Mouse (Mus musculus): ENCODE measurements around the gene Map7d2. TPM values are rescaled to one million over a fixed set of nuclear protein-coding genes. Genes with fewer than 3 reads are reported as not detected.

Gene Map7d2
- polyA plus RNA-seq, 1 experiment from 2014 or later, result 6.6 TPM

DNA sequence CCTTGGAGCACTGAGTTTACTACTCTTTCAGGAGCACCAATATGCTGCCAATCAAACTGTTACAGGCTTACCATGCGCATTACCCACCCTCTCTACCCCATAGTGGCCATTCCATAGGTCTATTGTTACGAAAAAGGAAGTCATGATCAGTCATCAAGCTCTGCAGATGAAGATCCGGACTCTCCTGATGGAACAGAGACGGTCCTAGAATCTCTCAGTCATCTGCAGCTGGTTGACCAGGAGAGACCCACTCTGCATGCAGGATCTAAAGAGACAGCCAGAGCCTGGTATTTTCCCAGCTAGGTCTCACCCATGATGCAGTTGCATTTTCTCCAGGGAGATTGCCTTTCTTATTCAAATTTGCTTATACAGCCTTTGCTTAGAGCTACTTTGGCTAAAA, 108.3 kb downstream of the Map7d2 start:
- 76% methylated on average over 4 of the region's 4 CpGs for WGBS
- H3K4me3 ChIP-seq (ENCODE audit: low read depth, low read length), result no peak overlapping the region
- H3K27me3 ChIP-seq (ENCODE audit: control insufficient read depth, insufficient read depth, low read length), result no peaks in the 10 kb centered on the region
- no peaks in the 10 kb centered on the region for H3K4me1 ChIP-seq (ENCODE audit: control insufficient read depth, insufficient read depth, low read length)
- no peaks in the 10 kb centered on the region for H3K9me3 ChIP-seq (replicated peaks; ENCODE audit: control insufficient read depth, low read length)
- H3K27ac ChIP-seq (replicated peaks; ENCODE audit: low read depth, low read length), result no peak overlapping the region
- DNase-seq (ENCODE audit: low spot score), result no peak
- H3K4me2 ChIP-seq (ENCODE audit: low read depth, low read length), result no peak overlapping the region
- no peak overlapping the region for H3K9ac ChIP-seq (replicated peaks; ENCODE audit: low read length)
- no peak for ATAC-seq (replicated peaks; ENCODE audit: insufficient number of reproducible peaks, low FRiP score, low TSS enrichment, low read depth)
- H3K36me3 ChIP-seq (replicated peaks; ENCODE audit: control insufficient read depth, insufficient read depth, low read depth, low read length), result no peaks in the 10 kb centered on the region

DNA sequence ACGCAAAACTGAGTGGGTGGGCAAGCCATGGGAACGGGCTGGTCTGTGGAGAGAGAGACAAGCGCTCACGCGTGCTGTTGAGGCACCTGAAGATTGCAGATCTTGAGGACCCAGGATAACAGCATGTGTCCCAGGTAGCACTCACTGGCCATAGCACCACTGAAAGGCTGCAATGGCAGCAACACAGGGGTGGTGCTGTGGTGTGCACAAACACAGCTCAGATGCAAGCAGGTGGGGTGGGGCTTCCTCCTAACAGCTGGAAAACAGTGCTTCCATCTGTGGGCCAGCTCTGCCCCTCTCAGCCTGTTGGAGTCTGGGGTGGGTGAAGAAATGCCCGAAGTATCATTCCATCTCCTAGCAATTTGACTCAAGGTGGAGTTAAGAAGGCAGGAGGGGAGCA, 112.0 kb downstream of the Map7d2 start, which contains the start of gene Bclaf3:
Bclaf3 (plus strand) TSS at position 301 of the 400 bp plus-strand sequence.
- no peak within 1 kb of the TSS for H3K27ac ChIP-seq (replicated peaks; ENCODE audit: low read depth, low read length)
- ATAC-seq (replicated peaks; ENCODE audit: insufficient number of reproducible peaks, low FRiP score, low TSS enrichment, low read depth), result no peak

DNA sequence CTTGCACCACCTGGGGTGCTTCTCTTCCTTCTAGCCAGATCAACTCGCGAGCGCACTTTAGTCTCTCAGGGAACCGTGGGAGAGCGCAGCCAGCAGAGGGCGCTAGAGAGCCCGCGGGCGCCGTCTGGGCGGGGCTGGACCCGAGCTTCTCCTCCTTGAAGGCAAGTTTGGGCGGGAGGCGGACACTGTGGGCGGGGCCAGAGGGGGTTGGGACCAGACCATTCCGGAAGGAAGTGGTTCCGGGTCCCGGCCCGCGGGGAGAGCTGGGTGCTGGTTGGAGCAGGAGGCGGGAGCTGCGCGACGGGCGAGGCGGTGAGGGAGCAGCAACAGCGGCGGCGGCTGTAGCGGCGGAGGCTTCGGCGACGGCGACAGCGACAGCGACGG, 118.0 kb downstream of the Map7d2 start:
- peak; percentile 97 for ATAC-seq (replicated peaks; ENCODE audit: insufficient number of reproducible peaks, low FRiP score, low TSS enrichment, low read depth)
- Histone ChIP-seq H3K9me3 (replicated peaks; ENCODE audit: control insufficient read depth, low read length) (no peaks in the 10 kb centered on the region), H3K36me3 (replicated peaks; ENCODE audit: control insufficient read depth, insufficient read depth, low read depth, low read length) (no peaks in the 10 kb centered on the region), H3K9ac (replicated peaks; ENCODE audit: low read length) (peak overlapping the region; percentile 66), H3K4me3 (ENCODE audit: low read depth, low read length) (peak overlapping the region; percentile 64), H3K27me3 (ENCODE audit: control insufficient read depth, insufficient read depth, low read length) (no peaks in the 10 kb centered on the region), H3K4me1 (ENCODE audit: control insufficient read depth, insufficient read depth, low read length) (no peaks in the 10 kb centered on the region), H3K4me2 (ENCODE audit: low read depth, low read length) (peak overlapping the region; percentile 42), H3K27ac (replicated peaks; ENCODE audit: low read depth, low read length) (peak overlapping the region; percentile 47; the same call in 1 of the 2 replicates)
- WGBS, result 10% methylated on average over 34 of the region's 38 CpGs
- DNase-seq (ENCODE audit: low spot score), result peak; percentile 92

More for the DNA sequence above, 112.0 kb downstream of the Map7d2 start, which contains the start of gene Bclaf3:
- no peak within 1 kb of the TSS for H3K4me2 ChIP-seq (ENCODE audit: low read depth, low read length)
- DNase-seq (ENCODE audit: low spot score), result no peak
- H3K4me1 ChIP-seq (ENCODE audit: control insufficient read depth, insufficient read depth, low read length), result no peaks in the 10 kb centered on the region
- H3K4me3 ChIP-seq (ENCODE audit: low read depth, low read length), result no peak within 1 kb of the TSS
- H3K36me3 ChIP-seq (replicated peaks; ENCODE audit: control insufficient read depth, insufficient read depth, low read depth, low read length), result no peaks in the 10 kb centered on the region
- H3K27me3 ChIP-seq (ENCODE audit: control insufficient read depth, insufficient read depth, low read length), result no peaks in the 10 kb centered on the region
- no peak within 1 kb of the TSS for H3K9ac ChIP-seq (replicated peaks; ENCODE audit: low read length)
- H3K9me3 ChIP-seq (replicated peaks; ENCODE audit: control insufficient read depth, low read length), result no peaks in the 10 kb centered on the region
- 79% methylated on average over 6 of the region's 6 CpGs for WGBS

DNA sequence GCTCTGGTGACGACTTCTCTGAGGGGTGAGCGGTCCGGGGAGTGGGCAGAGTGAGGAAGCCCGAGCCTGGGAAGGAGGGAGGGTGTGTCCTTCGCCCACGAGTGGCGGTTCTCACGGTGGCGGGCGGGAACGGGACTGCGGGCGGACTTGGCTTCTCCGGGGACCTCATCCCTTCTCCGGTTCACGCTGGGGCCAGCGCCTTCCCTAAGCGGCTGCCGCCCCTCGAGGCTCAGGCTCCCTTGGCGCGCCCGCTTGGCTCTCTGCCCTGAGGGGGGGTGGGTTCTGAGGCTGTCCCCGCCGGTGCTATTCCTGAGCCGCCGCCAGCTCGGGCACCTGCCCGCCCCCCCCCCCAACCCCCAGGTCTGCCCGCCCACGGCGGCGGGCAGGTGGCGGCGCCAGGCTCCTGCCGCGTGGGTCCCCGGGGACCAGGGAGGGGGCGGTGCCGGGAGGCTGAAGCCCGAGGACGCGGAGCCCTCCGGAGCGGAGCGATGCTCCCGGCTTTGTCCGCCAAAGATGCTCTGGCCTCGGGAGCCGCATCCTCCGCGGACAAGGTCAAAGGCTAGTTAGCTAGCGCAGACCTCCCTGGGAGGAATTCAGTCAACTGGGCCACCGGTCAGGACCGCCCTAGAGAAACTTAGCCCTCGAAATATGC, 118.6 kb downstream of the Map7d2 start:
- peak; percentile 40; the same call in 1 of the 2 replicates for ATAC-seq (replicated peaks; ENCODE audit: insufficient number of reproducible peaks, low FRiP score, low TSS enrichment, low read depth)
- Histone ChIP-seq H3K9me3 (replicated peaks; ENCODE audit: control insufficient read depth, low read length) (no peaks in the 10 kb centered on the region), H3K4me3 (ENCODE audit: low read depth, low read length) (peak overlapping the region; percentile 64), H3K9ac (replicated peaks; ENCODE audit: low read length) (peak overlapping the region; percentile 66), H3K36me3 (replicated peaks; ENCODE audit: control insufficient read depth, insufficient read depth, low read depth, low read length) (no peaks in the 10 kb centered on the region), H3K27me3 (ENCODE audit: control insufficient read depth, insufficient read depth, low read length) (no peaks in the 10 kb centered on the region), H3K4me2 (ENCODE audit: low read depth, low read length) (peak overlapping the region; percentile 42), H3K27ac (replicated peaks; ENCODE audit: low read depth, low read length) (peak overlapping the region; percentile 47; the same call in 1 of the 2 replicates), H3K4me1 (ENCODE audit: control insufficient read depth, insufficient read depth, low read length) (no peaks in the 10 kb centered on the region)
- peak; percentile 36 for DNase-seq (ENCODE audit: low spot score)
- WGBS, result 15% methylated on average over 40 of the region's 56 CpGs

DNA sequence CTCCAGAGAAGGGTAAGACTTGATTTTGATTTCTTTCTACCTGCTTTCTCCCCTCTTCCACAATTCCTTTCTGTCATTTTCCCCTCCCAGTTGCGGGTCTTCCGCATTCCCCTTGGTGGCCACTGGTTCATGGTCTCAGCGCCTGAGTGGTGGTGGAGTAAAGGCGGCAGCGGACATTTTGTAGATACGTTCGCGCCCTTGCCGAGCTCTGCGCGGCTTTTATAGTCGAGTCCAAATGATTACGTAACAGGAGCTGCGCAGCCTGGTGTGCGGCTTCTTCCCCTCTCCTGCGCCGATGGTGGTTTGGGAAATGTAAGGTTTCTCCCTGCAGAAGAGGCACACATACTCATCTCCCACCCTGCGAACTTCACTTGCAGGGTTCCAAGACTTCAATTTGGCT, 127.6 kb downstream of the Map7d2 start:
- H3K4me1 ChIP-seq (ENCODE audit: control insufficient read depth, insufficient read depth, low read length), result no peaks in the 10 kb centered on the region
- no peak for ATAC-seq (replicated peaks; ENCODE audit: insufficient number of reproducible peaks, low FRiP score, low TSS enrichment, low read depth)
- no peaks in the 10 kb centered on the region for H3K9me3 ChIP-seq (replicated peaks; ENCODE audit: control insufficient read depth, low read length)
- H3K9ac ChIP-seq (replicated peaks; ENCODE audit: low read length), result no peak overlapping the region
- H3K4me3 ChIP-seq (ENCODE audit: low read depth, low read length), result no peak overlapping the region
- DNase-seq (ENCODE audit: low spot score), result no peak
- H3K4me2 ChIP-seq (ENCODE audit: low read depth, low read length), result no peak overlapping the region
- 89% methylated on average over 18 of the region's 18 CpGs for WGBS
- no peak overlapping the region for H3K27ac ChIP-seq (replicated peaks; ENCODE audit: low read depth, low read length)
- H3K36me3 ChIP-seq (replicated peaks; ENCODE audit: control insufficient read depth, insufficient read depth, low read depth, low read length), result no peaks in the 10 kb centered on the region
- no peaks in the 10 kb centered on the region for H3K27me3 ChIP-seq (ENCODE audit: control insufficient read depth, insufficient read depth, low read length)

DNA sequence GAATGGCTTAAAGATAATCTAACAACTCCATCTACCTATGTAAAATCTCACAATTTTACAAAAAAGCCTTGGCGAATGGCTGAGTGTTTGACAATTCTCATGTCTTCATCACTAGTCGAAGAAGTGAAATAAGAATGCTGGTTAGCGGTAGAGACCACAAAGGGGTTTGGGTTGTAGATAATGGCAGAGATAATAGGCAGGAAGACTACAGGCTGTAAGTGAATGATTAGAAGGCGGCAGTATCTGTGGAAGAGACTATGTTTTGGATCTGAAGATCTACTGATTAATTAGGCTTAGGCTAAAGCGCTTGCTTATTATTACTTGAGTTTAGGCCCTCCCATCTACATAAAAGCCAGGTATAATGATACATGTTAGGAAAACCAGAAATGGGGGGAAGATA, 132.7 kb downstream of the Map7d2 start:
- no peak for ATAC-seq (replicated peaks; ENCODE audit: insufficient number of reproducible peaks, low FRiP score, low TSS enrichment, low read depth)
- Histone ChIP-seq H3K4me1 (ENCODE audit: control insufficient read depth, insufficient read depth, low read length) (no peaks in the 10 kb centered on the region), H3K4me3 (ENCODE audit: low read depth, low read length) (no peak overlapping the region), H3K4me2 (ENCODE audit: low read depth, low read length) (no peak overlapping the region), H3K27ac (replicated peaks; ENCODE audit: low read depth, low read length) (no peak overlapping the region), H3K9me3 (replicated peaks; ENCODE audit: control insufficient read depth, low read length) (no peaks in the 10 kb centered on the region), H3K27me3 (ENCODE audit: control insufficient read depth, insufficient read depth, low read length) (no peaks in the 10 kb centered on the region), H3K36me3 (replicated peaks; ENCODE audit: control insufficient read depth, insufficient read depth, low read depth, low read length) (no peaks in the 10 kb centered on the region), H3K9ac (replicated peaks; ENCODE audit: low read length) (no peak overlapping the region)
- no peak for DNase-seq (ENCODE audit: low spot score)
- WGBS, result 92% methylated on average over 5 of the region's 5 CpGs

Other genes starting within 250 kb of the Map7d2 start
- 7.5 and 7.8 TPM in 2 replicates for gene Rps6ka3, start 204.3 kb upstream of the Map7d2 start, polyA plus RNA-seq (2014; fragmentation: Nextera tagmentation; extraction: Ambion mirVana)
- 151 and 165 TPM in 2 replicates for gene Eif1ax, start 42.4 kb upstream of the Map7d2 start, polyA plus RNA-seq (2014; fragmentation: Nextera tagmentation; extraction: Ambion mirVana)
- gene Bclaf3, start 112.1 kb downstream of the Map7d2 start, polyA plus RNA-seq (2014; fragmentation: Nextera tagmentation; extraction: Ambion mirVana), result 19.9 and 21.5 TPM in 2 replicates
- 35.1 and 36.0 TPM in 2 replicates for gene Sh3kbp1, start 212.7 kb downstream of the Map7d2 start, polyA plus RNA-seq (2014; fragmentation: Nextera tagmentation; extraction: Ambion mirVana)